Comparison of ENCODE assay signal across 8 mouse cellular contexts in the genomic region with DNA sequence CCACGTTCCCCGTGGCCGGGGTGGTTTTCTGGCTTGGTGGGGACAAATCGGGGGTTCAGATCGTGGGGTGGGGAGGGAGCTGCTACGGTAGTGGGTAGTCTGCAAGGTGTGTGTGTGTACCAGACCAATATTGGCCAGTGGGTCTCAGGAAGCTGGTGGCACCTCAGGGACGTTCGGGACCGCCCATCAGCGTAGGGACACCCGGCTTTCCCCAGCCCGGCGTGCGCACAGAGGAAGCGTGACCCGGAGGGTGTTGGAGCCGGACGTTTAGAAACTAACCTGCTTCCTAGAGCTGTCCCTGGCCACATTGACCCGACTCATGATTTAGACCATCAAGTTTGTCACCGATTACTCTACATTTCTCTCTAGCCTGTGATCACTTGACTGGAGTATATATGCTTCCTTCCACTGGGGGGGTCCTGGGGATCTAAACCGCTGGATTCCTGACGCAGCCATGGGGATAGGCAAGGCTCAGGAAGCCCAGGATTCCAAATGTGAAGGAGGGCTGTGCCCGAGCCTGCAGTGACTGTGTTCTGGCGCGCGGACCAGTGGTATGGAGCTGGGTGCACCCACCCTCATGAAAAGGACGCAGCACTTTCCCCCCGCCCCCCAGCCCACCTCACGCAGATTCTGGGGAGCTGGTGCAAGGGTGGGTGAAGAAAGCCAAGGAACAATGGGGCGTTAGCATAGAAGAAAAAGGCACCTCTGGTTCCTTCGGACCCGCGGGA.
DNase-seq lines count a peak whose midpoint lies in the region; ATAC-seq and TF ChIP-seq lines count a peak whose summit lies in the region.

No protein-coding gene starts in this region.

- H3K4me3 ChIP-seq in lung, embryonic 14.5 days (ENCODE audit: low read depth, low read length) = peak overlapping the region; percentile 63
- H3K4me3 ChIP-seq in kidney, embryonic 14.5 days (ENCODE audit: low read length) = peak overlapping the region; percentile 69

- H3K9me3 ChIP-seq in lung, embryonic 14.5 days (ENCODE audit: low read depth, low read length) = no peaks in the 10 kb centered on the region
- H3K9me3 ChIP-seq in kidney, embryonic 14.5 days (ENCODE audit: control insufficient read depth, low read length) = no peaks in the 10 kb centered on the region

- no peaks in the 10 kb centered on the region for H3K36me3 ChIP-seq in lung, embryonic 14.5 days (ENCODE audit: insufficient read depth)
- H3K36me3 ChIP-seq in kidney, embryonic 14.5 days (ENCODE audit: control insufficient read depth, insufficient read depth, low read length) = no peaks in the 10 kb centered on the region

- TF ChIP-seq CTCF in lung, embryonic 14.5 days (IDR thresholded peaks at IDR 0.05; ENCODE audit: low read depth) = no peak

- H3K9ac ChIP-seq in lung, embryonic 14.5 days = peak overlapping the region; percentile 64
- H3K9ac ChIP-seq in kidney, embryonic 14.5 days (ENCODE audit: low read depth, low read length) = peak overlapping the region; percentile 73

- WGBS in lung, embryonic 14.5 days = under 1% methylated on average over 33 of the region's 33 CpGs
- under 1% methylated on average over 33 of the region's 33 CpGs for WGBS in kidney, embryonic 14.5 days

- intact Hi-C loops in left cerebral cortex, postnatal 36 days (cut with DNase I) = loop anchor here (5.0 kb wide), 2 partner anchors 135 to 180 kb away; no protein-coding TSS in a partner anchor

- peaks cover 56% of the 10 kb centered on the region for H3K27me3 ChIP-seq in lung, embryonic 14.5 days (ENCODE audit: insufficient read depth, low read length)
- H3K27me3 ChIP-seq in kidney, embryonic 14.5 days (ENCODE audit: control insufficient read depth, insufficient read depth, low read length) = peaks cover 71% of the 10 kb centered on the region

- peak; percentile 59 for DNase-seq in lung, embryonic 14.5 days
- no peak for DNase-seq in lung, postnatal 25 days (ENCODE audit: low spot score)
- peak; percentile 67 for DNase-seq in adrenal gland, postnatal 10 days
- DNase-seq in urinary bladder, adult 2 months (ENCODE audit: low spot score) = no peak
- no peak for DNase-seq in left cerebral cortex, postnatal 36 days (ENCODE audit: low spot score in 2 of 2)

- H3K4me2 ChIP-seq in lung, embryonic 14.5 days = peak overlapping the region; percentile 87
- H3K4me2 ChIP-seq in kidney, embryonic 14.5 days (replicated peaks; ENCODE audit: low read depth, low read length) = peak overlapping the region; percentile 98

- ATAC-seq in lung, embryonic 14.5 days (ENCODE audit: insufficient read depth) = peak; percentile 19; the same call in 1 of the 2 replicates
- peak; percentile 41 for ATAC-seq in granulocyte monocyte progenitor cell, adult 5-6 weeks (replicated peaks; ENCODE audit: poor library complexity, severe bottlenecking)
- 0 out of 2 replicates have a peak, but pooled peaks have one; percentile 26 for ATAC-seq in kidney, embryonic 14.5 days (ENCODE audit: low FRiP score, low TSS enrichment)
- 0 out of 2 replicates have a peak, but pooled peaks have one; percentile 17 for ATAC-seq in megakaryocyte progenitor cell, adult 5-6 weeks (replicated peaks; ENCODE audit: poor library complexity)

- H3K4me1 ChIP-seq in lung, embryonic 14.5 days (ENCODE audit: insufficient read depth) = 0 out of 2 replicates have a peak, but pooled peaks cover 10% of the 10 kb centered on the region
- 0 out of 2 replicates have a peak, but pooled peaks cover 7% of the 10 kb centered on the region for H3K4me1 ChIP-seq in kidney, embryonic 14.5 days (ENCODE audit: control insufficient read depth, insufficient read depth, low read length)

- H3K27ac ChIP-seq in lung, embryonic 14.5 days (ENCODE audit: low read depth) = peak overlapping the region; percentile 78; the same call in 1 of the 2 replicates
- no peak overlapping the region for H3K27ac ChIP-seq in kidney, embryonic 14.5 days (ENCODE audit: low read depth, low read length)

Comparison
In these comparisons a context has a peak if more than half of its experiments do, and no peak if none do; other contexts are left out.
1. DNase-seq: peak in lung, embryonic 14.5 days (single experiment) and adrenal gland, postnatal 10 days (single experiment); none in lung, postnatal 25 days (single experiment), urinary bladder, adult 2 months (single experiment) and left cerebral cortex, postnatal 36 days (0 of 2).
2. Peak in every context shown above with its lines, with median percentiles within 50 percentile points of each other: ATAC-seq.